Mouse (Mus musculus): Measurements from ENCODE around the gene Farp1. TPM values are rescaled to one million over a fixed set of nuclear protein-coding genes. Genes with fewer than 3 reads are reported as not detected.

The Farp1 gene
- total and polyA plus RNA-seq, 2 experiments = 4.2 to 8.6 TPM

DNA sequence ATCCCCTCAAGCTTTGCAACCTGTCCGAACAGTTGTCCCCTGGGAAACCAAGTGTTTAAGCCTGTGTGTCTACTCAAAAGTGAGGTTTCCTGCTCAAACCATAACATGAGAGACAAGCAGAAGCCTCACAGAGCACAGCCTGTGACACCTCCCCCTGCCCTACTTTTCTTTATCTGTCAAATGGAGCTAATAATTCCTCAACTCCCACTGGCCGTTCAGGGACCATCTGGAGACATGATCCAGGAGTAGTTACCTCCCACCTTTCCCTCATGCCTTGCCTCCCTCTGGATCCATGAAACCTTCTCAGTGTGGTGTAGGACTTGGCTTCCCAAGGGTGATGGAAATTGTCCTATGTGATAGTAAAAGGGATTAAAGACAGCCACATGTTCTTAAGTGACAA, 109.5 kb downstream of the Farp1 start:
- Histone ChIP-seq H3K4me3 (ENCODE audit: insufficient read depth, low read depth, low read length) (no peak overlapping the region), H3K27ac (replicated peaks; ENCODE audit: insufficient read depth, low read depth, low read length) (peak overlapping the region; percentile 66)
- WGBS = 44% methylated on average over 2 of the region's 2 CpGs

GRCm38 (mm10) chr14:121145291-121145690, 110.3 kb downstream of the Farp1 start:
- peak; percentile 62 for DNase-seq (ENCODE audit: extremely low read depth, low read depth, low spot score)
- H3K4me3 ChIP-seq (ENCODE audit: insufficient read depth, low read depth, low read length) = peak overlapping the region; percentile 13
- peak overlapping the region; percentile 68 for H3K27ac ChIP-seq (replicated peaks; ENCODE audit: insufficient read depth, low read depth, low read length)
- no peaks in the 10 kb centered on the region for H3K36me3 ChIP-seq (ENCODE audit: control insufficient read depth, insufficient read depth, low read length)
- H3K27me3 ChIP-seq (ENCODE audit: control insufficient read depth, insufficient read depth, low read length) = no peaks in the 10 kb centered on the region
- H3K9ac ChIP-seq (ENCODE audit: low read depth, low read length) = peak overlapping the region; percentile 28
- 19% methylated on average over 3 of the region's 3 CpGs for WGBS
- H3K4me1 ChIP-seq (ENCODE audit: control insufficient read depth, insufficient read depth, low read length) = peaks cover 38% of the 10 kb centered on the region
- TF ChIP-seq CTCF (IDR thresholded peaks at IDR 0.05; ENCODE audit: low read depth, low read length) (no peak), POLR2A (IDR thresholded peaks at IDR 0.05; ENCODE audit: extremely low read depth, insufficient read depth, low read length) (no peak)
- H3K79me2 ChIP-seq (ENCODE audit: control insufficient read depth, insufficient read depth, low read length) = 0 out of 2 replicates have a peak, but pooled peaks cover 2% of the 10 kb centered on the region

More for the DNA sequence above, 109.5 kb downstream of the Farp1 start:
- H3K9ac ChIP-seq (ENCODE audit: low read depth, low read length) = no peak overlapping the region
- H3K79me2 ChIP-seq (ENCODE audit: control insufficient read depth, insufficient read depth, low read length) = 0 out of 2 replicates have a peak, but pooled peaks cover 2% of the 10 kb centered on the region
- H3K4me1 ChIP-seq (ENCODE audit: control insufficient read depth, insufficient read depth, low read length) = peaks cover 38% of the 10 kb centered on the region
- no peak for DNase-seq (ENCODE audit: extremely low read depth, low read depth, low spot score)
- H3K36me3 ChIP-seq (ENCODE audit: control insufficient read depth, insufficient read depth, low read length) = no peaks in the 10 kb centered on the region
- no peak for TF ChIP-seq CTCF (IDR thresholded peaks at IDR 0.05; ENCODE audit: low read depth, low read length)
- H3K27me3 ChIP-seq (ENCODE audit: control insufficient read depth, insufficient read depth, low read length) = no peaks in the 10 kb centered on the region

DNA sequence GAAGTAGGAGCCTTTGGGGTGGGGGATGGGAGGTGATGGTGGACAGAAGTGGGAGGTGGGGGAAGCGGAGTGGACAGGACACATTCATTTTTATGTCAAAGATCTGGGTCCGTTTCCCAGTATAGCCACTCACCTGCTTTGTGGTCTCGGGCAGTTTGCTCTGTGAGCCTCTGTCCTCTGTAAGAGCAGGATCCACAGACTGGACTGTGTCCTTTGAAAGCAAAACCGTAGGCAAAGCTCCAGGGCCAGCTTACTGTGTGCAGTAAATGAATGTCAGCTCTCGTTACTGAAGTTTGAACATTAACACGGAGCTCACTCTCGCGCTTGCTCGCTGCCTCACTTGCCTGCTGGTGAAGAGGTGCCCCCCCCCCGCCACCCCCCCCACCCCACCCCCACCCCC, 110.7 kb downstream of the Farp1 start:
- Histone ChIP-seq H3K27me3 (ENCODE audit: control insufficient read depth, insufficient read depth, low read length) (no peaks in the 10 kb centered on the region), H3K9ac (ENCODE audit: low read depth, low read length) (peak overlapping the region; percentile 28), H3K4me1 (ENCODE audit: control insufficient read depth, insufficient read depth, low read length) (peaks cover 38% of the 10 kb centered on the region), H3K4me3 (ENCODE audit: insufficient read depth, low read depth, low read length) (peak overlapping the region; percentile 13), H3K27ac (replicated peaks; ENCODE audit: insufficient read depth, low read depth, low read length) (peak overlapping the region; percentile 68), H3K36me3 (ENCODE audit: control insufficient read depth, insufficient read depth, low read length) (no peaks in the 10 kb centered on the region), H3K79me2 (ENCODE audit: control insufficient read depth, insufficient read depth, low read length) (0 out of 2 replicates have a peak, but pooled peaks cover 2% of the 10 kb centered on the region)
- 6% methylated on average over 9 of the region's 10 CpGs for WGBS
- no peak for TF ChIP-seq CTCF (IDR thresholded peaks at IDR 0.05; ENCODE audit: low read depth, low read length)
- peak; percentile 26; the same call in 1 of the 2 replicates for TF ChIP-seq POLR2A (IDR thresholded peaks at IDR 0.05; ENCODE audit: extremely low read depth, insufficient read depth, low read length)
- peak; percentile 98 for DNase-seq (ENCODE audit: extremely low read depth, low read depth, low spot score)

GRCm38 (mm10) chr14:121146213-121146612, 111.2 kb downstream of the Farp1 start:
- WGBS = 22% methylated on average over 7 of the region's 7 CpGs
- Histone ChIP-seq H3K79me2 (ENCODE audit: control insufficient read depth, insufficient read depth, low read length) (0 out of 2 replicates have a peak, but pooled peaks cover 2% of the 10 kb centered on the region), H3K36me3 (ENCODE audit: control insufficient read depth, insufficient read depth, low read length) (no peaks in the 10 kb centered on the region), H3K27me3 (ENCODE audit: control insufficient read depth, insufficient read depth, low read length) (no peaks in the 10 kb centered on the region), H3K9ac (ENCODE audit: low read depth, low read length) (no peak overlapping the region; the same call in 1 of the 2 replicates), H3K4me3 (ENCODE audit: insufficient read depth, low read depth, low read length) (no peak overlapping the region), H3K27ac (replicated peaks; ENCODE audit: insufficient read depth, low read depth, low read length) (peak overlapping the region; percentile 78), H3K4me1 (ENCODE audit: control insufficient read depth, insufficient read depth, low read length) (peaks cover 37% of the 10 kb centered on the region)
- peak; percentile 61 for DNase-seq (ENCODE audit: extremely low read depth, low read depth, low spot score)
- TF ChIP-seq POLR2A (IDR thresholded peaks at IDR 0.05; ENCODE audit: extremely low read depth, insufficient read depth, low read length) (no peak), CTCF (IDR thresholded peaks at IDR 0.05; ENCODE audit: low read depth, low read length) (no peak)

DNA sequence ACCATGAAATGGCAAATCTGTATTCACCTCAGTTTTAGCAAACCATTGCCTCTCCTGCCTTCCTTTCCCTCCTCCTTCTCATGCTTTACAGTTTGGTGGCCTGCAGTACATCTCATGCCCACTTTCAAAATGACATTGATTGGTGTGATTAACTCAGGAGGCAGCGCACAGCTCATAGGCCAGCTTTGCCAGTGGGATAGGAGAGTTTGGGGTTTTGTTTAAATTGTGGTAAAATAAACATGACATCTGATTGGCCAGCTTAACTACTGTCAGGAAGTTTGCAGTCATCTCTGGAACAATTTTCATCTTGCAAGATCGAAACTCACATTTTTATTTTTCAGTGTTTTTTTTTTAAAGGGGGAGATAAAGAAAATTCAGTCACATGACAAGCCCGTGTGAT, 112.0 kb downstream of the Farp1 start:
- H3K4me1 ChIP-seq (ENCODE audit: control insufficient read depth, insufficient read depth, low read length) = peaks cover 35% of the 10 kb centered on the region
- no peak overlapping the region for H3K9ac ChIP-seq (ENCODE audit: low read depth, low read length)
- H3K27me3 ChIP-seq (ENCODE audit: control insufficient read depth, insufficient read depth, low read length) = no peaks in the 10 kb centered on the region
- H3K36me3 ChIP-seq (ENCODE audit: control insufficient read depth, insufficient read depth, low read length) = no peaks in the 10 kb centered on the region
- H3K27ac ChIP-seq (replicated peaks; ENCODE audit: insufficient read depth, low read depth, low read length) = no peak overlapping the region; the same call in 1 of the 2 replicates
- WGBS = 18% methylated on average over 3 of the region's 3 CpGs
- H3K4me3 ChIP-seq (ENCODE audit: insufficient read depth, low read depth, low read length) = no peak overlapping the region
- DNase-seq (ENCODE audit: extremely low read depth, low read depth, low spot score) = peak; percentile 37
- H3K79me2 ChIP-seq (ENCODE audit: control insufficient read depth, insufficient read depth, low read length) = 0 out of 2 replicates have a peak, but pooled peaks cover 2% of the 10 kb centered on the region
- TF ChIP-seq CTCF (IDR thresholded peaks at IDR 0.05; ENCODE audit: low read depth, low read length) (no peak), POLR2A (IDR thresholded peaks at IDR 0.05; ENCODE audit: extremely low read depth, insufficient read depth, low read length) (no peak)

- H3K4me1 ChIP-seq (ENCODE audit: control insufficient read depth, insufficient read depth, low read length) = peaks cover 40% of the 10 kb centered on the region
- 0 out of 2 replicates have a peak overlapping the region, but pooled peaks have one; percentile 14 for H3K27ac ChIP-seq (replicated peaks; ENCODE audit: insufficient read depth, low read depth, low read length)
Observed at GRCm38 (mm10) chr14:121148088-121148785, 113.2 kb downstream of the Farp1 start.

More at GRCm38 (mm10) chr14:121148088-121148785, 113.2 kb downstream of the Farp1 start:
- H3K9ac ChIP-seq (ENCODE audit: low read depth, low read length) = no peak overlapping the region
- peak; percentile 78 for DNase-seq (ENCODE audit: extremely low read depth, low read depth, low spot score)
- TF ChIP-seq CTCF (IDR thresholded peaks at IDR 0.05; ENCODE audit: low read depth, low read length) (no peak), POLR2A (IDR thresholded peaks at IDR 0.05; ENCODE audit: extremely low read depth, insufficient read depth, low read length) (no peak)
- 0 out of 2 replicates have a peak, but pooled peaks cover 2% of the 10 kb centered on the region for H3K79me2 ChIP-seq (ENCODE audit: control insufficient read depth, insufficient read depth, low read length)
- no peaks in the 10 kb centered on the region for H3K36me3 ChIP-seq (ENCODE audit: control insufficient read depth, insufficient read depth, low read length)
- no peak overlapping the region for H3K4me3 ChIP-seq (ENCODE audit: insufficient read depth, low read depth, low read length)
- H3K27me3 ChIP-seq (ENCODE audit: control insufficient read depth, insufficient read depth, low read length) = no peaks in the 10 kb centered on the region
- WGBS = 29% methylated on average over 11 of the region's 11 CpGs
